Mouse (Mus musculus): ENCODE measurements at regions not wholly inside any gene's neighbourhood (a gene's known extent, or its start where the extent isn't known, plus 50 kb on each side); places are given as distances from the start of the nearest gene placed in this dataset.

- peaks cover 3% of the 10 kb centered on the region; the same call in 1 of the 2 replicates for H3K4me1 ChIP-seq (ENCODE audit: control insufficient read depth, insufficient read depth, low read length)
- DNase-seq (ENCODE audit: low spot score) (no peak), ATAC-seq (replicated peaks; ENCODE audit: insufficient number of reproducible peaks, low FRiP score, low TSS enrichment, low read depth) (no peak)
- no peaks in the 10 kb centered on the region for H3K9me3 ChIP-seq (replicated peaks; ENCODE audit: control insufficient read depth, low read length)
- no peaks in the 10 kb centered on the region for H3K27me3 ChIP-seq (ENCODE audit: control insufficient read depth, insufficient read depth, low read length)
- no peak overlapping the region for H3K9ac ChIP-seq (replicated peaks; ENCODE audit: low read length)
- H3K27ac ChIP-seq (replicated peaks; ENCODE audit: low read depth, low read length), result no peak overlapping the region
- H3K4me2 ChIP-seq (ENCODE audit: low read depth, low read length), result no peak overlapping the region
- no peaks in the 10 kb centered on the region for H3K36me3 ChIP-seq (replicated peaks; ENCODE audit: control insufficient read depth, insufficient read depth, low read depth, low read length)
- WGBS, result 89% methylated on average over 9 of the region's 9 CpGs
- no peak overlapping the region for H3K4me3 ChIP-seq (ENCODE audit: low read depth, low read length)
Measured at GRCm38 (mm10) chr5:73948031-73948899, 120.0 kb downstream of the Usp46 start.
